Mouse (Mus musculus) embryonic fibroblast, embryonic 13.5 days (primary cell): Measurements from ENCODE around the gene Ppargc1a.

ENCODE experiments used
- CTCF ChIP-seq: IDR thresholded peaks from 2 replicates; pipeline ENCODE4 v1.5.1; 2011; ENCODE audit warnings: mild to moderate bottlenecking, control low read depth, low read length, moderate library complexity, borderline replicate concordance; ENCODE audit not compliant: insufficient read depth
- POLR2A ChIP-seq: IDR thresholded peaks from 2 replicates; pipeline ENCODE4 v1.6.1; 2011; ENCODE audit warnings: low read depth, mild to moderate bottlenecking, control low read depth, low read length, moderate library complexity

DNA sequence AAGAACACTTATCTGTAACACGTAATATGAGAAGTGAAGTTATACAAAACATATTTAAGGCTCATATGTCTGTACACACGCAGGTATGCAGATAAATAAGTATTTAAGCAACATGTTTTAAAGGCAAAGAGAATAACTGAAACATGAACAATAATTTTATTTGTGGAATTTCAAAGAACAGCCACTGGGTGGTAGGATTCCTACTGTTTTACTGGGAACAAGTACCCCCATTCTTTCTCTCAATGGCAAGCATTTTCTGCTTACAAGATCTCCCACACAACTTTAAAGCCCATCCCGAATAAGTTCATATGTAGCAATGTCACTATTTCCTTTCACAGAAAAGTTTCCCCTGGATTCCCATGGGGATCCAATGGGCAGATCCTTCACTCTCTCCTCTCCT is 46.7 kb downstream of the Ppargc1a start:
- no peak for TF ChIP-seq CTCF
- TF ChIP-seq POLR2A, result no peak
